In genomic region chrX:59220675-59221074, GRCm38 (mm10) we compare ENCODE assay signal across 16 mouse cellular contexts.
"Had no signal": no experiment of that assay in that cellular context is flagged by ENCODE, and none has a peak within 500 bp of the region (broad histone marks: within the 10 kb centered on the region; RNA-seq: fewer than 3 reads in every experiment).

No protein-coding gene starts in this region.

- H3K4me1 ChIP-seq: limb, embryonic 13.5 days; liver, embryonic 15.5 days; midbrain, embryonic 10.5 days; neural tube, embryonic 13.5 days had no signal

- H3K27me3 ChIP-seq: limb, embryonic 13.5 days; liver, embryonic 15.5 days; neural tube, embryonic 13.5 days had no signal

- ATAC-seq: lung, postnatal 0 days had no signal

- DNase-seq: kidney, postnatal 14 days; left cerebral cortex, postnatal 4 days; lung, adult 2 months; lung, postnatal 4 days; midbrain, embryonic 14.5 days; retina, postnatal 1 day; right cerebral cortex, postnatal 4 days; spleen, adult 18-20 months; thymus, adult 18-20 months; thymus, postnatal 14 days had no signal

- H3K9me3 ChIP-seq: limb, embryonic 13.5 days; liver, embryonic 15.5 days; midbrain, embryonic 10.5 days; neural tube, embryonic 13.5 days had no signal

- H3K4me3 ChIP-seq: limb, embryonic 13.5 days; liver, embryonic 15.5 days; midbrain, embryonic 10.5 days; neural tube, embryonic 13.5 days had no signal

- H3K27ac ChIP-seq: limb, embryonic 13.5 days; liver, embryonic 15.5 days; midbrain, embryonic 10.5 days; neural tube, embryonic 13.5 days had no signal

- H3K9ac ChIP-seq: limb, embryonic 13.5 days; liver, embryonic 15.5 days; neural tube, embryonic 13.5 days had no signal

- H3K4me2 ChIP-seq: limb, embryonic 13.5 days; liver, embryonic 11.5 days; liver, embryonic 15.5 days; neural tube, embryonic 13.5 days had no signal

- H3K36me3 ChIP-seq: limb, embryonic 13.5 days; liver, embryonic 15.5 days; midbrain, embryonic 10.5 days; neural tube, embryonic 13.5 days had no signal
